Comparison of ENCODE assay signal across 16 mouse cellular contexts in genomic region chr3:154979101-154979500, GRCm38 (mm10).
A peak's percentile ranks its signal among the peaks of the same experiment; 100 is the strongest.
DNase-seq lines count a peak whose midpoint lies in the region; ATAC-seq and TF ChIP-seq lines count a peak whose summit lies in the region.
"Had no signal": no experiment of that assay in that cellular context is flagged by ENCODE, and none has a peak within 500 bp of the region (broad histone marks: within the 10 kb centered on the region; RNA-seq: fewer than 3 reads in every experiment).

No protein-coding gene starts in this region.

- H3K4me3 ChIP-seq in kidney, adult 2 months (ENCODE audit: insufficient read depth, low read depth, low read length): no peak overlapping the region
- H3K4me3 ChIP-seq in ES-E14 (ENCODE audit: insufficient read depth in 1 of 2, low read depth in 1 of 2, low read length in 2 of 2, poor library complexity in 1 of 2, severe bottlenecking in 1 of 2): no peak overlapping the region
- H3K4me3 ChIP-seq in limb, embryonic 14.5 days (replicated peaks; ENCODE audit: low read length): no peak overlapping the region
- H3K4me3 ChIP-seq in midbrain, embryonic 15.5 days: no peak overlapping the region
- H3K4me3 ChIP-seq: embryonic facial prominence, embryonic 13.5 days; heart, embryonic 15.5 days; limb, embryonic 15.5 days; lung, embryonic 15.5 days; midbrain, embryonic 12.5 days had no signal

- TF ChIP-seq POLR2A in kidney, adult 2 months (IDR thresholded peaks at IDR 0.05; ENCODE audit: low read depth, low read length): no peak
- no peak for TF ChIP-seq POLR2A in limb, embryonic 14.5 days (IDR thresholded peaks at IDR 0.05; ENCODE audit: borderline replicate concordance, extremely low read depth, insufficient read depth, insufficient read length)

- no peak overlapping the region for H3K9ac ChIP-seq in ES-E14 (ENCODE audit: insufficient read depth, low read depth, low read length, poor library complexity, severe bottlenecking)
- H3K9ac ChIP-seq in limb, embryonic 14.5 days (ENCODE audit: low read depth, low read length, severe bottlenecking): no peak overlapping the region
- H3K9ac ChIP-seq in midbrain, embryonic 15.5 days: no peak overlapping the region
- H3K9ac ChIP-seq: embryonic facial prominence, embryonic 13.5 days; heart, embryonic 15.5 days; limb, embryonic 15.5 days; lung, embryonic 15.5 days; midbrain, embryonic 12.5 days had no signal

- H3K27ac ChIP-seq in kidney, adult 2 months (ENCODE audit: insufficient read depth, low read depth, low read length): no peak overlapping the region
- no peak overlapping the region for H3K27ac ChIP-seq in ES-E14 (ENCODE audit: insufficient read depth, low read depth, low read length, poor library complexity, severe bottlenecking)
- H3K27ac ChIP-seq in limb, embryonic 14.5 days (replicated peaks; ENCODE audit: low read depth, low read length): no peak overlapping the region
- no peak overlapping the region for H3K27ac ChIP-seq in midbrain, embryonic 15.5 days
- H3K27ac ChIP-seq: embryonic facial prominence, embryonic 13.5 days; heart, embryonic 15.5 days; hindbrain, postnatal 0 days; limb, embryonic 15.5 days; lung, embryonic 15.5 days; midbrain, embryonic 12.5 days had no signal

- no peak overlapping the region for H3K4me2 ChIP-seq in limb, embryonic 14.5 days (replicated peaks; ENCODE audit: low read depth, low read length, severe bottlenecking)
- no peak overlapping the region for H3K4me2 ChIP-seq in midbrain, embryonic 15.5 days
- H3K4me2 ChIP-seq: embryonic facial prominence, embryonic 13.5 days; heart, embryonic 15.5 days; limb, embryonic 15.5 days; lung, embryonic 15.5 days; midbrain, embryonic 12.5 days had no signal

- TF ChIP-seq CTCF in kidney, adult 2 months (conservative IDR thresholded peaks at IDR 0.05; ENCODE audit: insufficient read depth, insufficient read length, low read depth, low read length): no peak

- no peaks in the 10 kb centered on the region for H3K36me3 ChIP-seq in kidney, adult 2 months (ENCODE audit: control insufficient read depth, insufficient read depth, low read length)
- no peaks in the 10 kb centered on the region for H3K36me3 ChIP-seq in ES-E14 (ENCODE audit: control insufficient read depth, insufficient read depth, low read length, poor library complexity, severe bottlenecking)
- no peaks in the 10 kb centered on the region for H3K36me3 ChIP-seq in limb, embryonic 14.5 days (ENCODE audit: control insufficient read depth, insufficient read depth, low read length)
- H3K36me3 ChIP-seq in midbrain, embryonic 15.5 days (replicated peaks): no peaks in the 10 kb centered on the region
- H3K36me3 ChIP-seq: embryonic facial prominence, embryonic 13.5 days; limb, embryonic 15.5 days; lung, embryonic 15.5 days; midbrain, embryonic 12.5 days had no signal

- no peak for ATAC-seq in limb, embryonic 14.5 days (ENCODE audit: low FRiP score, low read depth)
- no peak for ATAC-seq in midbrain, embryonic 15.5 days (replicated peaks)
- ATAC-seq: hindbrain, postnatal 0 days had no signal

- DNase-seq in kidney, postnatal 14 days: peak; percentile 5
- no peak for DNase-seq in kidney, adult 2 months
- peak; percentile 25 for DNase-seq in ES-E14 (ENCODE audit: low read depth, low spot score)
- peak; percentile 65 for DNase-seq in embryo, embryonic 10 days (ENCODE audit: low spot score)
- peak; percentile 28 for DNase-seq in limb, embryonic 14.5 days (ENCODE audit: low spot score)
- DNase-seq in lung, postnatal 14 days: no peak
- DNase-seq in right cerebral cortex, adult 2 months (ENCODE audit: low spot score in 2 of 2): no peak
- DNase-seq: cerebellum, adult 8-10 months; layer of hippocampus, postnatal 36 days had no signal

- no peaks in the 10 kb centered on the region for H3K4me1 ChIP-seq in kidney, adult 2 months (ENCODE audit: control insufficient read depth, insufficient read depth, low read length)
- H3K4me1 ChIP-seq in ES-E14 (ENCODE audit: control insufficient read depth in 2 of 2, insufficient read depth in 2 of 2, low read length in 2 of 2, poor library complexity in 1 of 2): no peaks in the 10 kb centered on the region
- H3K4me1 ChIP-seq in limb, embryonic 14.5 days (ENCODE audit: control insufficient read depth, insufficient read depth, low read length): no peaks in the 10 kb centered on the region
- H3K4me1 ChIP-seq in midbrain, embryonic 15.5 days: no peaks in the 10 kb centered on the region
- H3K4me1 ChIP-seq: embryonic facial prominence, embryonic 13.5 days; heart, embryonic 15.5 days; limb, embryonic 15.5 days; lung, embryonic 15.5 days; midbrain, embryonic 12.5 days had no signal

- H3K9me3 ChIP-seq in ES-E14 (ENCODE audit: control insufficient read depth, insufficient read depth, low read depth, low read length): no peaks in the 10 kb centered on the region
- H3K9me3 ChIP-seq in limb, embryonic 14.5 days (ENCODE audit: control insufficient read depth, low read length): no peaks in the 10 kb centered on the region
- H3K9me3 ChIP-seq in midbrain, embryonic 15.5 days: no peaks in the 10 kb centered on the region
- H3K9me3 ChIP-seq: embryonic facial prominence, embryonic 13.5 days; heart, embryonic 15.5 days; limb, embryonic 15.5 days; lung, embryonic 15.5 days; midbrain, embryonic 12.5 days had no signal

- H3K27me3 ChIP-seq in kidney, adult 2 months (replicated peaks; ENCODE audit: control insufficient read depth, insufficient read depth, low read length): no peaks in the 10 kb centered on the region
- H3K27me3 ChIP-seq in limb, embryonic 14.5 days (ENCODE audit: control insufficient read depth, insufficient read depth, low read length): no peaks in the 10 kb centered on the region
- H3K27me3 ChIP-seq in midbrain, embryonic 15.5 days (replicated peaks): no peaks in the 10 kb centered on the region
- H3K27me3 ChIP-seq: embryonic facial prominence, embryonic 13.5 days; heart, embryonic 15.5 days; limb, embryonic 15.5 days; lung, embryonic 15.5 days; midbrain, embryonic 12.5 days had no signal

- in situ Hi-C loops in ES-E14 (cut with MboI; ENCODE audit: low sequenced_read_pairs in 2 of 2, unreplicated experiment in 2 of 2): no loop called here

- 70% methylated on average over 7 of the region's 7 CpGs for WGBS in kidney, adult 2 months
- WGBS in limb, embryonic 14.5 days: 82% methylated on average over 7 of the region's 7 CpGs
- WGBS in midbrain, embryonic 15.5 days: 86% methylated on average over 7 of the region's 7 CpGs

TF ChIP-seq in ES-E14, 5 proteins besides CTCF, POLR2A, EP300 and RAD21:
- TF ChIP-seq ZNF384 (IDR thresholded peaks at IDR 0.05; ENCODE audit: low read depth, low read length): no peak
- no peak for TF ChIP-seq MAFK (IDR thresholded peaks at IDR 0.05; ENCODE audit: insufficient read depth, low read depth, low read length)
- TF ChIP-seq CHD2 (IDR thresholded peaks at IDR 0.05; ENCODE audit: low read depth, low read length): no peak
- TF ChIP-seq HCFC1 (IDR thresholded peaks at IDR 0.05; ENCODE audit: borderline replicate concordance, insufficient read depth, low read length): no peak
- no peak for TF ChIP-seq ZC3H11A (IDR thresholded peaks at IDR 0.05; ENCODE audit: borderline replicate concordance, low read depth, low read length)

Comparison
In these comparisons a context has a peak if more than half of its experiments do, and no peak if none do; other contexts are left out.
1. DNase-seq: peak in kidney, postnatal 14 days (single experiment), ES-E14 (single experiment), embryo, embryonic 10 days (single experiment) and limb, embryonic 14.5 days (single experiment); none in kidney, adult 2 months (single experiment), lung, postnatal 14 days (single experiment) and right cerebral cortex, adult 2 months (0 of 2).